Mouse (Mus musculus): ENCODE data around the gene Cfap299. TPM values are rescaled to one million over a fixed set of nuclear protein-coding genes. Genes with fewer than 3 reads are reported as not detected.

Gene Cfap299
- polyA plus RNA-seq, 1 experiment from 2014 or later, result 0.27 TPM

DNA sequence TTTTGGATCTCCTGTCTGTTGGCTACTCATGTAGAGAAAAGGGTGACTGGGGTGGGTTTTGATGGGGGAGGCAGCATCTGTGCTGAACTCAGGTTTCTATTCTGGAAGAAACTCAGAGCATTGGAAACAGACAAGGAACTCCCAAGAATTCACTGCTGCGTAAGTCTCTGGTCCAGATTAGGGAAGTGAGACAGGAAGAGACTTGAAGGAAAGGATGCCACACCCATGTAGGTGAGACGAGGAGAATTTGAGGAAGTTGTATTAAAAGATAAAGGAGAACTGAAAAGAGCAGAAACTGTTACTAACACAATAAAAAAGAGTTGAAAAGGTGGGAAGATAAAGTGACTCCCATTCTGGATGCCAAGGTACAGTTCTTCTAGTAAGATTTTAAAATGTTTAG, 249.3 kb downstream of the Cfap299 start:
- WGBS, result 43% methylated on average over 2 of the region's 2 CpGs
- H3K36me3 ChIP-seq (ENCODE audit: control insufficient read depth, insufficient read depth), result no peaks in the 10 kb centered on the region
- H3K9me3 ChIP-seq (ENCODE audit: control insufficient read depth), result no peaks in the 10 kb centered on the region
- no peak for TF ChIP-seq CTCF (IDR thresholded peaks at IDR 0.05; ENCODE audit: low read depth)
- no peak for ATAC-seq
- H3K9ac ChIP-seq (ENCODE audit: low read depth, low read length), result no peak overlapping the region
- H3K4me1 ChIP-seq (replicated peaks; ENCODE audit: control insufficient read depth, insufficient read depth, low read length), result no peaks in the 10 kb centered on the region
- H3K27me3 ChIP-seq (replicated peaks; ENCODE audit: control insufficient read depth, insufficient read depth, low read length), result no peaks in the 10 kb centered on the region
- no peak overlapping the region for H3K27ac ChIP-seq (ENCODE audit: low read depth, low read length)
- H3K4me2 ChIP-seq (replicated peaks; ENCODE audit: low read depth), result no peak overlapping the region
- no peak overlapping the region for H3K4me3 ChIP-seq (ENCODE audit: low read depth, low read length)

DNA sequence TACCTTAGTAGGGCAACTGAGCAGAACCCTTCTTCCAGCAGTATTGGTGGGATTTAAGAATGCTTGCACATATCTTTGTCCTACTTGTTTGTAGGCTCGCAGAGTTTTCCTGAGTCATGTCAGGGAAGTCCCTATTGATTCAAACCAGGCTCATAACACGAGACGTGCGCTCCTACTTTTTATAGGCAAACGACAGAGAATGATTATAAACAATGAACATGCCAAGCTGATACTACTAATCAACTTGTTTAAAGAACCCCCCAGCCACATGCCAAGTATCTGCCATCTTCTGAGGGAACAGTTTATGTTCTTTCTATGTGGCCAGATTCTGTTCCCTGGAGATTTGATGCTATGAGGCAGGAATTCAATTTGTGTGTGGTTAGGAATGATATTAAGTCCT, 251.7 kb downstream of the Cfap299 start:
- no peak overlapping the region for H3K27ac ChIP-seq (ENCODE audit: low read depth, low read length)
- no peak for ATAC-seq
- no peaks in the 10 kb centered on the region for H3K27me3 ChIP-seq (replicated peaks; ENCODE audit: control insufficient read depth, insufficient read depth, low read length)
- no peak overlapping the region for H3K9ac ChIP-seq (ENCODE audit: low read depth, low read length)
- no peaks in the 10 kb centered on the region for H3K9me3 ChIP-seq (ENCODE audit: control insufficient read depth)
- WGBS, result 51% methylated on average over 5 of the region's 5 CpGs
- TF ChIP-seq CTCF (IDR thresholded peaks at IDR 0.05; ENCODE audit: low read depth), result no peak
- no peak overlapping the region for H3K4me3 ChIP-seq (ENCODE audit: low read depth, low read length)
- H3K4me2 ChIP-seq (replicated peaks; ENCODE audit: low read depth), result no peak overlapping the region
- H3K36me3 ChIP-seq (ENCODE audit: control insufficient read depth, insufficient read depth), result no peaks in the 10 kb centered on the region
- H3K4me1 ChIP-seq (replicated peaks; ENCODE audit: control insufficient read depth, insufficient read depth, low read length), result no peaks in the 10 kb centered on the region

DNA sequence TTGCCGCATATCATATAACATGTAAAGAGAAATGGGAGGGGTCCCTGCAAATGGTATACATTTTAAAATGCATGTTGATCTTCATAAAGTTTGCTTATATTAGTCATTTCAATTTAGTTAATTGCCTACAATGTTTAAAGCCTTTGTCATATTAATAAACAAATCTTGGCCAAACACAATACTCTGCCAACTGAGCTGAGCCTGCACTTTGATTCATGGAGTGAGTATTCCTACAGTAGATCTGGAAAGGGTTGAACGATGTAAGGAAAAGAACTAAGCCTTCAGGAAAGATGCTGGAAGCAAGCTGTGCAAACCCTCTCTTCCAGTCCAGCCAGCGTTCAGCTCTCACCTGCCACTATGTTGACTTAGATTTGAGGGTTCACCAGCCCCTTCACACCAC, 252.9 kb downstream of the Cfap299 start:
- no peaks in the 10 kb centered on the region for H3K27me3 ChIP-seq (replicated peaks; ENCODE audit: control insufficient read depth, insufficient read depth, low read length)
- no peak overlapping the region for H3K9ac ChIP-seq (ENCODE audit: low read depth, low read length)
- no peak overlapping the region for H3K4me3 ChIP-seq (ENCODE audit: low read depth, low read length)
- no peak overlapping the region for H3K4me2 ChIP-seq (replicated peaks; ENCODE audit: low read depth)
- no peak for TF ChIP-seq CTCF (IDR thresholded peaks at IDR 0.05; ENCODE audit: low read depth)
- no peak for ATAC-seq
- H3K9me3 ChIP-seq (ENCODE audit: control insufficient read depth), result no peaks in the 10 kb centered on the region
- H3K4me1 ChIP-seq (replicated peaks; ENCODE audit: control insufficient read depth, insufficient read depth, low read length), result no peaks in the 10 kb centered on the region
- no peak overlapping the region for H3K27ac ChIP-seq (ENCODE audit: low read depth, low read length)
- H3K36me3 ChIP-seq (ENCODE audit: control insufficient read depth, insufficient read depth), result no peaks in the 10 kb centered on the region
- WGBS, result 57% methylated on average over 3 of the region's 3 CpGs

DNA sequence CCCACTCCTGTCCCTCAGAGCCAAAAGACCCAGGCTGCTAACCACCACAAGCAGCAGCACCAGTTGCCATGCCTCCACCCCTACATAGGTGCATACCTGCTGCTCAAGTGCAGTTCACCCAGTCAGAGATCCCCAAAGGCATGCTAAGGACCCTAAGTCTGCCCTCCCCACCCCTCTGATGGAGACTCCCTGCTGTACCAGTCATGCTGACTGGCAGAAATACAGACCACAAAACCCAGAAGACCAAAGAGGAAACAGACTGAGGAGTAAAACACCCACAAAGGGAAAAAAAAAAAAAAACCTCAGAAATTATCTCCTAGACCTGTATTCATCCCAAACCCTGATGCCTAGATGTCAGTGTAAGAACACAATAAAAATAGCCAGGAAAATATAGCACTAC, 256.8 kb downstream of the Cfap299 start:
- TF ChIP-seq CTCF (IDR thresholded peaks at IDR 0.05; ENCODE audit: low read depth), result no peak
- Histone ChIP-seq H3K4me1 (replicated peaks; ENCODE audit: control insufficient read depth, insufficient read depth, low read length) (no peaks in the 10 kb centered on the region), H3K36me3 (ENCODE audit: control insufficient read depth, insufficient read depth) (no peaks in the 10 kb centered on the region), H3K9ac (ENCODE audit: low read depth, low read length) (no peak overlapping the region), H3K27ac (ENCODE audit: low read depth, low read length) (no peak overlapping the region), H3K27me3 (replicated peaks; ENCODE audit: control insufficient read depth, insufficient read depth, low read length) (no peaks in the 10 kb centered on the region), H3K4me3 (ENCODE audit: low read depth, low read length) (no peak overlapping the region), H3K9me3 (ENCODE audit: control insufficient read depth) (no peaks in the 10 kb centered on the region), H3K4me2 (replicated peaks; ENCODE audit: low read depth) (no peak overlapping the region)
- no peak for ATAC-seq

DNA sequence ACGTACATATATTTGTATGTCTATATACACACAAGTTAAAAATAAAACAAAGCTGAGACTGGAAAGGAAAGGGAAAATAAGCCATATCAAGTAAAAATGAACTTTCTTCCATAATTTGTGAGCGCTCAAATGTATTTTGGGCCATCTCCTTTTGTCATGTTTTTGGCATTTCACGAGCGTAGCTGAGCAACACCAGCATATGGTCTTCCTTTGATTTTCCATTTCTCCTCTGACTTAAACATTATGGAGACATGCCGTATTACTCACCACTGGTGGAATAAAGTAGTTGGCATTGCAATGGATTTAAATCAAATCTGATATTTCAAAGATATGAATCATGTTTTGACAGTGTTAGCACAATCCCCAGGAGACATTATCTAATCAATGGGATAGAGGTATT, 284.4 kb downstream of the Cfap299 start:
- 90% methylated on average over 5 of the region's 5 CpGs for WGBS
- Histone ChIP-seq H3K4me2 (replicated peaks; ENCODE audit: low read depth) (no peak overlapping the region), H3K9ac (ENCODE audit: low read depth, low read length) (no peak overlapping the region), H3K27me3 (replicated peaks; ENCODE audit: control insufficient read depth, insufficient read depth, low read length) (no peaks in the 10 kb centered on the region), H3K36me3 (ENCODE audit: control insufficient read depth, insufficient read depth) (no peaks in the 10 kb centered on the region), H3K9me3 (ENCODE audit: control insufficient read depth) (no peaks in the 10 kb centered on the region), H3K4me1 (replicated peaks; ENCODE audit: control insufficient read depth, insufficient read depth, low read length) (no peaks in the 10 kb centered on the region), H3K4me3 (ENCODE audit: low read depth, low read length) (no peak overlapping the region), H3K27ac (ENCODE audit: low read depth, low read length) (no peak overlapping the region)
- no peak for TF ChIP-seq CTCF (IDR thresholded peaks at IDR 0.05; ENCODE audit: low read depth)
- ATAC-seq, result no peak

DNA sequence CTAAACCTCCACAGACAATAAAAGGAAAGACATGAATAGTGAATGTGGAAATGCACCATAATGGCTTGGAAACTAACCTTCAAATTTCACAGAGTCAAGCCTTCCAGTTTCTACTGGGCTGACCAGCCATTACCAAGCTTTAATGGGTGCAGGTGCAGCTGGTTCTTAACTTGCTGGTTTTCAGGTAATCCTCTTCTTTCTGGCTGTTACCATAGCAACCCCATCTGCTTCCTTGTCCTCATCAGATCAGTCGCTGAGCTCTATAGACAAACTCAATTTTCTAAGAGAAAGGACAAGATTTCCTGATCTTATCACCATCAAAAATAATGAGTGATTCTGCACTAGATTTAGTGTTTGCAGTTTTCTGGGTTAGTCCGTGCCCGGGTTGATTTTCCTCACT, 287.8 kb downstream of the Cfap299 start:
- ATAC-seq, result no peak
- H3K36me3 ChIP-seq (ENCODE audit: control insufficient read depth, insufficient read depth), result no peaks in the 10 kb centered on the region
- no peak overlapping the region for H3K4me3 ChIP-seq (ENCODE audit: low read depth, low read length)
- no peak overlapping the region for H3K4me2 ChIP-seq (replicated peaks; ENCODE audit: low read depth)
- no peak for TF ChIP-seq CTCF (IDR thresholded peaks at IDR 0.05; ENCODE audit: low read depth)
- H3K4me1 ChIP-seq (replicated peaks; ENCODE audit: control insufficient read depth, insufficient read depth, low read length), result no peaks in the 10 kb centered on the region
- H3K9ac ChIP-seq (ENCODE audit: low read depth, low read length), result no peak overlapping the region
- no peaks in the 10 kb centered on the region for H3K27me3 ChIP-seq (replicated peaks; ENCODE audit: control insufficient read depth, insufficient read depth, low read length)
- H3K9me3 ChIP-seq (ENCODE audit: control insufficient read depth), result no peaks in the 10 kb centered on the region
- 69% methylated on average over 3 of the region's 3 CpGs for WGBS
- H3K27ac ChIP-seq (ENCODE audit: low read depth, low read length), result no peak overlapping the region

DNA sequence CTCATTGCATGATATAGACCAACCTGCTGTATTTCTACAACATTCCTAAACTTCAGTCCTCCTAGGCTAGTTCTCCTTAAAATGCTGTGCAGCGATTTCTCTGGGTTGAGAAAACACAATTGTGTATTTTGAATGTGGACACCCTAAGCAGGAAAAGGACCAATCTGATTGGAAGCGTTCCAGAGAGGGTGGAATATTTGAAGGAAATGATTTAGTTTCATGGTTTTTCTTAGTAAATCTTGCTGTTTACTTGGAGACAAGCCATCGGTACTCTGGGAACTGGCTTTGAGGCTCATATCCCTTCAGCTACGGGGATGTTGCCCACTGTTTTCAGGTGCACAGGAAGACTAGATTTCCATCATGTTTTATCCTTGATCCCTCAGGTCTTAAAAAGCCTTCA, 288.3 kb downstream of the Cfap299 start:
- TF ChIP-seq CTCF (IDR thresholded peaks at IDR 0.05; ENCODE audit: low read depth), result no peak
- no peak overlapping the region for H3K4me2 ChIP-seq (replicated peaks; ENCODE audit: low read depth)
- H3K4me1 ChIP-seq (replicated peaks; ENCODE audit: control insufficient read depth, insufficient read depth, low read length), result no peaks in the 10 kb centered on the region
- no peak overlapping the region for H3K4me3 ChIP-seq (ENCODE audit: low read depth, low read length)
- no peaks in the 10 kb centered on the region for H3K36me3 ChIP-seq (ENCODE audit: control insufficient read depth, insufficient read depth)
- no peak for ATAC-seq
- H3K27me3 ChIP-seq (replicated peaks; ENCODE audit: control insufficient read depth, insufficient read depth, low read length), result no peaks in the 10 kb centered on the region
- H3K27ac ChIP-seq (ENCODE audit: low read depth, low read length), result no peak overlapping the region
- H3K9ac ChIP-seq (ENCODE audit: low read depth, low read length), result no peak overlapping the region
- no peaks in the 10 kb centered on the region for H3K9me3 ChIP-seq (ENCODE audit: control insufficient read depth)
- WGBS, result 77% methylated on average over 4 of the region's 4 CpGs
